Mouse (Mus musculus) thymus, adult 18-20 months (tissue): ENCODE data around the gene Slc7a11.

Source experiments
- DNase-seq, 2 experiments: peaks; one replicate each; pipeline ENCODE4 v3.0.0; 2022; ENCODE audit warnings: mixed read lengths in 2 of 2

Slc7a11 gene

DNA sequence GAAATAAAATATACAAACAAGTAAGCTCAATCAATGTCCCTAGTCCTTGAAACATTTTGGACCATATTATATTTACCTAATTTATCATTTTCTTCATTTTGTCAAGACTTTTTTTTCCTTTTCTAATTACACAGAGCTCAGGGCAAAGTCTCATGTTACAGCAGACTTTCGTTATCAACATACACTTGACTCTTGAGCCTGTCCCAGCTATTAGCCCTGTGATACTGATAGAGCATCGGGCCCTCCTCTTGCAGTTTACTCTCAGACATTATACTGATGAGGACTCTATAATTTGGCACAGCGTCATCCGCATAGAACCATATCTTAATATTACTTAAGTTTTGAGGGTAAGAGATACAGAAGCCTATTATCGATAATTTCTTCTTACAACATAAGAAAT, 311.2 kb downstream of the Slc7a11 start:
- no peak for DNase-seq

DNA sequence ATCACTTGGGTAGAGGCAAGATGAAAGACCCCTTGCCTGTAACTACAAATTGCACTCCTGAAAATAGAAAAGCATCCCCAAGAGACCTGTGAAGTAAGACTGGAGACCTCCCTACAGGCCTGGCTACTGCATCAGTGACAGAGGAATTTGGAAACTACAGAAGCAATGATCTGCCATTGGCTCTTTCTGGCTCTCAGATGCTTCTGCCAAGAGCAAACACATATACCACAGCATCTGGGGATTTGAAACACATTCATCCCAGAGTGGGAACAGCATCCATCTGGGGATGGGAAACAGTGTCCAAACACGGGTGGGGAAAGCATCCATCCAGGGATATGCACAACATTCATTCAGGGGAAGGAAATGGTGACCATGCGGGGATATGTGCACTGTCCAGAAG, 313.1 kb downstream of the Slc7a11 start:
- DNase-seq: no peak

DNA sequence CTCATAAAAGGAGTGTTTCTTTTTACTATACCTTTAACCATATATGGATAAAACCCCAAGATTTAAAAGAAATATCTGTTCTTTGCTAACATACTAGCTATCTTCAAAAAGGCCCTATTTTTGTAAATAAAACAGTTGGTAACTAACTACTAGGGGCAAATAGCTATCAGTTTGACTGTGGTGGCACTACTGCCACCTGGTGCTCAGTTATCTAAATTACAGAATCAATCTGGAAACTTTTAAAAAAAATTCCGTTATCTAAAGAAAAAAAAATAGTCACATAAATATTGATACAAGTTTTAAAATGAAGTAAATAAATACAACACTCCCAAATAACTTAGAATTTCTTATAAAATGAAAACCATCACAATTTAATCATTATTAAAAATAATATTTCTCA, 322.4 kb downstream of the Slc7a11 start:
- DNase-seq: no peak

DNA sequence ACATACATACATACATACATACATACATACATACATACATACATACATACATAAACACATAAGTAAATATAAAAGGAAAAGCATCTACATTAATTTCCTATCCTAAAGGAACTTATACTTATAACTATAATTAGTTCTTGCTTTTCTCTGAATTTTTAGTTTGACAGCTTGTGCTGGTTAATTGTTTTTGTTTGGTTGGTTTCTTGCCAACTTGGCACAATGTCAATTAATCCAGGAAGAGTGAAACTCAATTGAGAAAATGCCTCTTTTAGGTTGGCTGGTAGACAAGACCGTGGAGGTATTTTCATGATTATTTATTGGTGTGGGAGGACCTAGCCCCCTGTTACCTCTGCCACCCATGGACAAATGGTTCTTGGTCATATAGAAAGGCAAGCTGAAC, 327.1 kb downstream of the Slc7a11 start:
- no peak for DNase-seq

DNA sequence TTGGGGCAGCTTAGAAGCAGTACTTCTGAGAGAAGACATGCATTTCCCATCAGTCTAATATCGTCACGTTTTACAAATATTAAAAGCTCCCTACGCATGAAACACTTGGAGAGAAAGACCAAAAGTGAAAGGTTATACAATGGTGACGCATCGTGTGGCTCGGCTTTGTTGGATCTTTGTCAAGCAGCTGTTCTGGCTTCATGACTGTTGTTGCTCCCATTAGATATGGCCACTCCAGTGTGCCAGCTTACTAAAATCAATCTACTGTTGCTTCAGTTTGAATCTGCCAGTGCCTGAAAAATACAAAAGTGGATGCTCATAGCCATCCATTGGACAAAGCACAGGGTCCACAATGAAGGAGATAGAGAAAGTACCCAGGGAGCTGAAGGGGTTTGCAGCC, 337.9 kb downstream of the Slc7a11 start:
- no peak for DNase-seq

DNA sequence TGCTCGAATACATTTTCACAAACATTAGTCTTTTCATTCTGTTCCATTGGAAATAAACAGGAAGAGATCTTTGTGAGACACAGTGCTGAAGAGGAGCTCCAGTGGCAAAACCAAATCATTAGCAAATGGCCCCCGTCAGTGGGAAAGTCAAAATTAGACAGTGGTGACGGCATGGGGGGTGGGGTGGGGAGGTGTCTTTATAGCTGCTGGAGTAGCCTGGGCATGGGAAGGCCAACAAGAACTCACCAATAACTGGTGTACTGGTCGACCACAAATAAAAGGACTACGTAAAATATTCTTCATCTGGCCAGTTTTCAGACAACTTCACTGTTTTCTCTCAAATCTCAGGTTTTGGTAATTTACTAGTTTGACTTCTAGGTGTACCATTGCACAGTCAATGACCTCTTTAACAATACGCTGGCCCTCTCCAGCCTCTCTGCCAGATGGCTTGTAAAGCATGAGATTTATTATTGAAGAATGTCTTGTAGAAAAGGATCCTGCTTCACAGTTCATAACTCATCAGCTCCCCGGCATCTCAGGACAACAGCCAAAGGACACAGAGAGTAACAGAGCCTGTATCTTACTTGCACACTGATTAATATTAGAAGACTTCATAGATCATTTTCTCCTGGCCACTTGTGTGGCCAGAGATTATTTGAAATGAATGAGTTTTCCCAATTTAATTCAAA, 348.9 kb downstream of the Slc7a11 start:
- no peak for DNase-seq

DNA sequence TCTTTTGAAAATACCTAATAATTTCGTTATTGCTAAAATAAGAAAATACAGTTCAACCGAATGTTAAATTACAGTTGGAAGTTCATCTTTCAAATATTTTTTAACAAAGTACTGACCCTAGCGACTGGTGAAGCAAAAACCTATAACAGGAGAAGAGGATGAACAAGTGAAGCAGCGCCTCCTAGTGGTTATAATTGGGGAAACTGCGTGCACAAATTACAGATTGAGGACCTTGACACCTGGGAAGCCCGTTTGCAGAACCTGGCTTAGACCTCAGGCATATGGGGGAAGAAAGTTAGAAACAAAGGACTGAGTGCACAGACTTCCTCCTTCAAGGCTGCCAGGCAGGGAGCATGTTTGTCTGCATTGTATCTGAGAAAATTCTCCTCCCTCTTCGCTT, 366.4 kb downstream of the Slc7a11 start:
- no peak for DNase-seq

DNA sequence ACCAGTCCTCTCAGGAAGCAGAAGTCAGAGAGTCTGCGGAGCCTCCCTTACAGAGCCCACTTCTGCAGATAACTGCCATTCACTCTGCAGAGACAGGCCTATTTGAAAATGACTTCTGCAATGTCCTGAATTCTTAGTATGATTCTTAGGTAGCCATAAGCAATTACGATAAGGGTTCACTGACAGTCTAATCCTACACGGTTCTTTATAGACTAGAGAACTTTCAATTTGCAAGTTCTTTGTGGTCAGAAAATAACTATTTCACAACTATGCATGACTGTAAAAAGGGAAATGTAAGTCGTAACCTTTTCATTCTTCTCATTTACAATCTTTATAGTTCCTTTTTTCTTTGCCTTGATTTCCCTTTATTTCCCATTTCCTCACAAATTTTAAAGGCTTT, 380.0 kb downstream of the Slc7a11 start:
- no peak for DNase-seq

DNA sequence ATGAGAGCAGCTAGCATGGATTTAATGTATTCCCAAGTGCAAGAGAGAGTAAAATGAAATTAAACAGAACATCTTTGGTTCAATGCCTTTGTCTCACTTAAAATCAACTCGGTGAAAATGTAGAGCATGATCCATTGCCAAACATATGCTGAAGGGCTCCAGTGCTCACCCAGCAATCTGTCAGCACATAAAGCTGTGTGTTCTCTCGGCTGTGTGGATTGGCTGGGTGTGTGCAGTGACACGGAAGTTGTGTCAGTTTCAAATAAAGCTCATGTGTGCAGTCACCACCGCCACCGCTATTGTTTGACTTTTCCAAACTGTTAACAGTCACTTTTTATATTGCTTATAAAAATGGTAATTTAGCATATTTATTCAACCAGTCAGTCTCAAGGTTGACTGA, 398.7 kb downstream of the Slc7a11 start:
- no peak for DNase-seq

DNA sequence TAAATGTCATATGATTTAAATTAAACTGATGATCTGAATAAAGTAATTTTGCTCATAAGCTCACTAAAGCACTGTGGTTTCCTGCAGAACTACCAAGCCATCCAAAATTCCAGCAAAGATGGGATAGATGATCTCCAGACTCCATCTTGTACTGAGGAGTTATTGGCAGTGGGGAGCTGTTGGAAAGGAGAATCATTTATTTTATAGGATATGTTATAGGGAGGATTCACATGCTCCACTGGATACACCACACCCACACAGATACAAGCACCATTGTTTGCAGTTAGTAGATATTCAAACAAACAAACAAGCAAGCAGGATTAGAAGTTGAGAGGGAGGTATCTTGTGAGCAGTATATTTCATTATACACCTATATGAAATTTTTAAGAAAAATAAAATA, 399.3 kb downstream of the Slc7a11 start:
- DNase-seq: no peak

DNA sequence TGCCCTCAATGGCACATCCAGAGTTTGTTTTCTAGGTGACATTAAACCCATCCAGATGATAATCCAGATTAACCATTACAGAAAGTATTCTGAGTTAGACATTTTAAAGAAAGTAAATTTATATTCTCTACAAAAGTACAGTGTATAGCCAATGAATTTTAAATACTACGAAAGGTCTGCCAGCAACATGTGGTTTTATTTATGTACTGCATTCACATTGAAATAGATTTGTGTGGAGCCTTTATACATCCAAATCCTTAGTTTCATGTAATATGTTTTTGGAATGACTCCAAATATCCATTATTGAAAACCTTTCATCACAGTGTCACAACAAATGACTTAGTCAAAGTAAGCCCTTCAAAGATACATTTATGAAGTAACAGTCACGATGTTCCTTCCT, 402.3 kb downstream of the Slc7a11 start:
- no peak for DNase-seq

DNA sequence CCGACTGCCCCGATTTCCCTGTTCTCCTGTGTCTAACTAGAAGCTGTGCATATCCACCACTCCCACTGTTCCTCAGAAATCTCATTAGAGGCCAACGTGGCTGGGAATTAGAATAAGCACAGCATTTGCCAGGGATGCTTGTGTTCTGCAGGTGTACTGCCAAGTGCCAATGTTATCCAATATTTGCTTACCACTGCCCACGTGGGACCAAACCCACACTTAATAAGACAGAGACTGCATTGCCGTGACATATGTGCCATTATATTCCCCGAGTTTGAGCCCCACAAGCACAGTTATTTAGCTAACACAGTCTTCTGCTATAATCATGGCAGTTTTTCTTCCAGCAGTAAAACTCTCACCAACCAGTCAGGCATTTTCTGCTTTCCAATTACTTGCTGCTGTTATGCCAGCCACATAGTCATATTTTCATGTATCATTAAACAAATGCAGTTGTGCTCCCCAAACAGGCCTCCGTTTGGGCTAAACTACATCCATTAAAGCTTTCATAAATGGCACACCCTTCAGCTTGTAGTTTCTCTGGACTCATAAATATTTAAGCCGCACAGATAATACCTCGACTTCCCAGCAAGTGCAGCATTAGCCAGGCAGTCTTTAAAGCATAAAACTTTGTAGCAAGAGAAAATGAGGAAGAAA, 407.4 kb downstream of the Slc7a11 start:
- no peak for DNase-seq

DNA sequence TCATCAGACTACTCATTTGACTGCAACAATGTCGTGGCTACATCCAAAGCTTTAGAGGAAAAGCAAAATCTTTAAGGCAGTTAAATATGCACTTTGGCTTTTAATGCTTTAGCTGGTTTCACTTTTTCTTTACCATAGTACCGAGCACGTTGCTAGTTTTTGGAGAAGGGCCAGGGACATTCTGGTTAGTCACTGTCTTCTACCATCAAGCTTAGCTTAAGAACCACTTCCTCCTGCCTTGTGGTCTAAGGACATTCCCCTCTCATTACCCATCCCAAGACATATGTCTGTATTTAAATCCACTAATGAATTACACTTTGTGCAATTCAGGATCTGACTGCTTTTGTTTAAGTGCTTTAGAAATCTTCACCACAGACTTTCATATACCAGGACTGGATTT, 410.1 kb downstream of the Slc7a11 start:
- no peak for DNase-seq

DNA sequence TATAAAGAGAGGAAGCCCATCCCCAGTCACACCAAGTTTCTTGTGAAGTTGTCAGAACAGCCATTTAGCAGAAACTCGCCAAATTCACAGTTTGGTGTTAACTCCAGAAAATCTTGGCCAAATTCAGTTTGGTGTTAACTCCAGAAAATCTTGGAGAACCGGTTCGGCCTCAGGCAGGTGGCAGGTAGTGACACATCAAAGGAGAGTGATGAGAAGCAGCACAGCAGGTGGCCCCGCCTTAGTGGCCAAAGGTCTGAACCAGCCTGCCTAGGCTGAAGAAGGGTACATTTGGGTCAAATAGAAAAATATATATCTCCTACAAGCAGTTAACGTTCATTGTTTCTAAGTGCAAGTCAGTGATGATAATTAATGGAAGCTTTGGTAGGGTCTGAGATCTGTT, 417.4 kb downstream of the Slc7a11 start:
- DNase-seq: no peak

DNA sequence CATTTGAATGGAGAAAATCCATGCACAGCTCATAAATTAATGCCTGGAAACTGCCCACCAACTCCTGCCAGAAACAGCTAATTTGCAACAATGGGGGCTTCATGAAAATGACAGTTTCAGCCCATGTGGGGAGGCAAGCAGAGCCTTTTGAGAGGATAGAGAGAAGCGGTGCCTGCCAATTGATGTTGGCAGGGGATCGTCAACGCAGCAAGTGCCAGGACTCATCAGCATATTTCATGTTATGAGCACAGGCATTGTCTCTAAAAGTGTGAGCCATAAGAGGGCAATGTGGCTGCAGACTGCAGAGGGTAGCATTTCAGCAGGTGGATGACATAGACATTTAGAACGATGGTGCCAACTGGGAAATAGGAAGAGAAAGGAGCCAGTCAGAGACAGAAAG, 429.0 kb downstream of the Slc7a11 start:
- DNase-seq: no peak

DNA sequence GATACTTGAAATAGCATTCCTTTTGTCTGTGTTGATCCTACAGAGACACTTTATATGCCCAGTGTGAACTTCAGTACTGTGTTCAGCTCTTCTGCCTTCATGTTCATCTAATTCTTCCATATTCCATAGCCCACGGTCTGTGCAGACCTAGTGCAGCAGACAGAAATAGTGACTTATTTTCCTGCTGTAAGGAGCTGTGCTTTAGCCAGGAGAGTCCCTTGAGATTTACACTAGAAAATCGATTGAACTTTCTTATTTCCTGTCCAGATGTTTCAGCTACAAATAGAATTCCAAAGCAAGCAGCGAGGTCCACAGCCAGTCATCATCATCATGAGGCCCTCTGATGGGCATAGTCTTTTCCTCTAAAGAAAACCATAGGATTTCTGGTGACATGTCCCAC, 431.4 kb downstream of the Slc7a11 start:
- DNase-seq: no peak

DNA sequence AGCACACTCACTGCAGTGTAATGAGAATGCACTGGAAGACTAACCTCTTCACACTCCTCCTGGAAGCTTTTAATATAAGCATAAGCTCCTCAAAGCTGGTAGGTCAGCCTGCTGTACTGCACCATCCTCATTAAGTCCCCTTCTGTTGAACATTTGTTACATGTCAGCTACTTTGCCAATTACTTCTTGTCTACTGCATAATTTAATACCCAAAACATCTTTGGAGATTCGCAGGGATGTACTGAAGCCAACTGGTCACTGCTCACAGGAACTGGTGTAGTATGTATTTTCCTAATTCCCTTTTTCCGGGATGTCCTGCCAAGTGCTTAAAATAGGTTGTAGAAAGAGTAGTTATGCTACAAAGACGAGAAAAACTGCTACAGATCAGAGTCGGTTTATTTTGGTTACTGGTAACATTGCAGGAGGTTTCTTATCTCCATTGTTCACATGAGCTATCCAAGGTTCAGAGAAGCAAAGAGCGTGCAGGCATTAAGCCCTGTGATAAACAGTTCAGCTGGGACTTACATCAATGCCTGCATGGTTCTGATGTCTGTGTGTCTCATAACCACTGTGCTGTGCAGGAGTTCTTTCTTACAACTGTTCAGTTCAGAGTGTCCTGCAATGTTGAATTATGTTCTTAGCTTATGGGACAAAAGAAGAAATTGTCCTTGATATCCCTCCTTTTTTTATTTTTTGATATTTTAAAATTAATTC, 439.3 kb downstream of the Slc7a11 start:
- DNase-seq: no peak

DNA sequence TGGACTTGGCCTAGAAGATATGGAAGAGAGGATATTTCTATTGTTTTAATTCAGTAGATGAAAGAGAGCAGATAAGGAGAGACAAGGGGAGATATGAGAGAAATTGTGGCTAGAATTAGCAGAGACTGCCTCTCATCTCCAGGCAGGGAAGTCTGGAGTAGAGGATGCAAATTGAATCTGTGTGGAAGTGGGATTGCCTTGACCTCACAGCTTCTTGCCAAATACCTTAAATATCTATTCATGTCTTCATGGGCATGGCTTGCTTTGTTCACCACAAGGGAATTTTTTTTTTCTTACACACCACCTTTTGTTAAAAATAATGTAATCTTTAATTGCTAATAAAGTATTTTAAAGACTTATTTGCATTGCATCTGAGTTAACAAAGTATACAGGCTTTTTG, 441.3 kb downstream of the Slc7a11 start:
- no peak for DNase-seq

DNA sequence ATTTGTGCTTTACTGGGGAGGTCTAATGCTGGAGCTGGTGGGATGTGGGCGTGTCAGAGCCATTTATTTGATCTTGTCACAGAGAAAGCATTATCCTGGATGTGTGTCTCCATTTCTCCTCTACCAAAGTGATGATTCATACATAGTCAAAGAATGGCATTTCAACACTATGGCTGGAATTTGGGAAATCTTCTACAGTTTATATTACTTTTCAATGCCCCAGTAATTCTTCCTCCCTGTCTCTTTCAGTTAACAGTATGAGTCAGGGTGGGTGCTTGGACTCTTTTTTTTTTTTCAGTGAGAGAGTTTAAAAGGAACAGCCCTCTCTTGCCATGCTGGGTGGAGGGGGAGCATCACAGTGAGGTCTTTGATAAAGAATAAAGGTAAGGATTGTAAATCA, 441.8 kb downstream of the Slc7a11 start:
- no peak for DNase-seq

DNA sequence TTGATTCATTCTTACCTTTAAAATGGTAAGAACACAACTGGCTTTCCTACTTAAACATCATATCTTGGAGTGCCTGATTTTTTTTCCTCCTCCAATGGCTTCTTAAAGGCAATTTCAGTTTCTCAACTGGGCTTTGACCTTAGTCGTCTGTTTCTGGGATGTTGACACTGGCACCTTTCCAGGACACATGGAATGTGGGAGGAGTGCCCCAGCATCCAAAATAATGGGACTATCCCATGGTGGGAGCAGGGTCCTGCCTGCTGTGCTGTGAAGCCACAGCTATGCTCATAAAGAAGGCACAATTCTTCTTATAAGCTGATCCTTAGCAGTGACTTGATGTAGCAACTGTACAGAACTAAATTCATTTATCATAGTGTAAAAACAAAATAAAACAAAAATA, 450.5 kb downstream of the Slc7a11 start:
- DNase-seq: no peak

DNA sequence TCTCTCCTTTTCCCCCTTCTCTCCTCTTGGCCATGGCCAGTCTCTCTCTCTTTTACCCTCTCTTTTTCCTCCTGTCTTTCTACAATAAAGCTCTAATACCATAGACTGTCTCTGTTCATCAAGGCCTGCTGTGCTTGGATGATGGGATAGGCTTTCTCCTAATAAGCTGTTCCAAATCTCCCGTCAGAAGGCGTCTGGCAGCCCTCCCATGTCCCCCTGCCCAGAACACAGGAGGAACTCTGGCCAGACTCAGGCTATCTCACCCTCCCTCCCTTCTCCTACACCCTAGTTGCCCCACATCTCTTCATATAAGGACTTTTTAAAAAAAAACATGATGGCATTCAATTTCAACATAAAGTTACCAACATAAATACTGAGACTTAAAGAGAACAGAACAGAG, 456.2 kb downstream of the Slc7a11 start:
- no peak for DNase-seq

DNA sequence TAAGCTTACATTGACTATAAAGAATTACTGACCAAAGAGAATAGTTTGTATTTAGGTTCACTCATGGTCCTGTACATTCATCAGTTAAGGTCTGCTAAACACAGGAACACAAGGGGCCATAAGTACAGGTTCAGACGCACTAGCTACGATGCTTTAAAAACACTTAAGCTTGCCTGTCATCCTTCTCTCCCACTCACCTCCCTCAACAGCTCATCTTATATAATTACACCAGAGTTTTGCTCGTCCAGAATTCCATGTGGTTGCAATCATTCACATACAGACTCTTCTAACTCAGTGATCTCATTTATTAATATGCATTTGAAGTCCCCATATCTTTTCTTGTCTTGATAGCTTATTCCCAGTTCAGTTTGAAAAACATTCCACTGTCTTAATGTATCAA, 458.6 kb downstream of the Slc7a11 start:
- no peak for DNase-seq

DNA sequence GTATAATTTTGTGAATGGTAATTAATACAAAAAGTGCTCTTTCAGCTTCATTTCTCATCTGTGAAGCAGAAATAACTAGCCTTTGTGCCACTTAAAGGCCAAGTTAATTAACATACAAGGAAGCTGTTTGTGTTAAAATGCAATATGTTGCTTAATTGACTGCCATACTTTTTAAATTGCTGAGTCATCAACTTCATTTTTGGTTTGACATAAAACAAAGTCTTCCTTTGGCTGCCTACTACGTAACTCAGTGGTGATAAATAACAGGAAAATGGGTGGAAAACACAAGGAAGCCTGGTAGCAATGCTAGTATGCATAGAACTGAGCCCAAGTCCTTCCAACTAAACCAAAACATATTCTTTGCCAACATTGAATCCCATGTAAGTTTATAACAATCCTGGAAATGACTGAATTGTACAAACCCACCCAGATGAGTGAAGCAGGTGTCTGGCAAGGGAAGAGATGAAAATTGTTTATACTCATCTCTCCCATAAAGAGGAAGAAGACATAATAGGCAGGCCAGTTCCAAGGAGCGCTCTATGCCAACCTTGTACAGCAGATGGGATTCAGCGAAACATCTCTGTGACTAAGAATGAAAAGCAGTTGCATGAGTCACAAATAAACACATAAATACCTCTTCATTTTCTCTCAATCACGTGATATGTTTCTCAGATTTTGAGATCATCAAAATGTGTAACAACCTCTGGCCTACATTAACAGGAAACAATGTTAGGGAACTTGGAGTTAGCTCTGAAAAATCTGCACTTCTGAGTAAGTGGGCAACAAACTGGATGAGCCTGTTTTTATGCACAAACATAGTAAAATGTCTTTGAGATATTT, 459.8 kb downstream of the Slc7a11 start:
- DNase-seq: no peak

DNA sequence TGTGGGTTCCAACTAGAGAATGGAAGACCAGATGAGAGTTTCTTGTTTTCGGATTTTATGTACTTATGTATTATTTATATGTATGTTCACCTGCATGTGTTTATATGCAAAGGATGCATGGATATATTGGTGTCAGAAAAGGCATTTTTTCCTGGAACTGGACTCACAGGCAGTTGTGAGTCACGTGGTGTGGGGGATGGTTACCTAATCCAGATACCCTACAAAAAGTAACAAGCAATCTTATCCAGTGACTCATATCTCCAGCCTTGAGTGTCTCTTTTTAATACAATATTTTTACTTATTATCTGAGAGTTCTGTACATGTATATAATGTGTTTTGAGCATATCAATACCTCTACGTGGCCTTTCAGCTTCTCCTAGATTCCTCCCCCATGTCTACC, 469.4 kb downstream of the Slc7a11 start:
- no peak for DNase-seq
